Mouse (Mus musculus) kidney, postnatal 14 days (tissue): ENCODE data around the gene Gsg1.
A peak's percentile ranks its signal among the peaks of the same experiment; 100 is the strongest.

Experiments
- DNase-seq: peaks from one replicate; pipeline ENCODE4 v3.0.0; 2022; ENCODE audit warnings: mixed read lengths

Gene Gsg1

DNA sequence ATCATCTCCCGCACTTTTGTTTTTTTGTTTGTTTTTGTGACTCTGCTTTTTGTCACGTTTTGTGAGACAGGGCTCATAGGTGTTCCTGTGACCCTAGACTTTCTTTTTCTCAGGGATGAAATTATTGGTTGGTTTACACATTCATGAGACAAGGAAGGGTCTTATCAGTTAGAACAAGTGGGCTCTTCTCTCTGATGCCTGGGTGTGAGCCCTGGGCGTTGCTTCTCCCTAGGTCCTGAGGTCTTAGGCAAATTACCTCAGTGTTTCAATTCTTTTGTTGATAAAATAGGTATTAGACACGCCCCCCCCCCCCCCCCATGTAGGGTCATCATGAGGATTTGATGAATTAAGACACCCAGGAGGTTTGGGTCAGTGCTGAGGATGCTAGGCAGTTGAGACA, 49.3 kb downstream of the Gsg1 start:
- no peak for DNase-seq

DNA sequence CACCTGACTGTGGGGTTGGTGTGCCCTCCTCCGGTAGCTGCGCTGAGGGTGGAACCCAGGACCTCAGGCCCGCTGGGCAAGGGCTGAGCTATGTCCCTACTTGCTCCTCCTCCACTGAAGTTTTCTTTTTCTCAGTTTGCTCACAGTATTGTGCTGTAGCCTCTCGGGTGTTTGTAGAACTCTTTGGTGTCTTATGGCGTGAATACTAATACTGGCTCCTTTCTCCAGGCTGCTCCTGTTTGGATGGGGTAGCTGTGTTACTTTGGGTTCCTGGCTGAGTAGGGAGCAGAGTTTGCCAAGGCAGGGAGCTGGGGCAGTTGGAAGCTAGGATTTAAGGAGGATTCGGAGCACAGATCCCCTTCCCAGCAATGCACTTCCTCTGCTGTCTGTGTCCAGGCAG, 50.4 kb downstream of the Gsg1 start:
- no peak for DNase-seq

DNA sequence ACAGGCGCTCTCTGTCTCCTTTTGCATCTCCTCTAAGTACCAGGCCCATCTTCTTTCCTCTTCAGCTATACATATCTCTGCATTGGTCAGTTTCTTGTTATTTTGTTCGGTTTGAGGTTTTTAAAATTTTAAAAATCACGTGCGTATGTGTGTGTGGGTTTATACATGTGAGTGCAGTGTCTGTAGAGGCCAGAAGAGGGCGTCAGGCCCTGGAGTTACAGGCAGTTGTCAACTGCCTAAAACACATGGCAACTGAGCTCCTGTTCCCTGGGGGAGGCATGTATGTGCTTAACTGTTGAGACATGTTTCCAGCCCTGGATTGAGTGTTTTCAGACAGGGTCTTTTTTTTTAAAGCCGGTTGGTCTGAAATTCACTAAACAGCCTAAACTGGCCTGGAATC, 51.5 kb downstream of the Gsg1 start:
- DNase-seq = no peak

DNA sequence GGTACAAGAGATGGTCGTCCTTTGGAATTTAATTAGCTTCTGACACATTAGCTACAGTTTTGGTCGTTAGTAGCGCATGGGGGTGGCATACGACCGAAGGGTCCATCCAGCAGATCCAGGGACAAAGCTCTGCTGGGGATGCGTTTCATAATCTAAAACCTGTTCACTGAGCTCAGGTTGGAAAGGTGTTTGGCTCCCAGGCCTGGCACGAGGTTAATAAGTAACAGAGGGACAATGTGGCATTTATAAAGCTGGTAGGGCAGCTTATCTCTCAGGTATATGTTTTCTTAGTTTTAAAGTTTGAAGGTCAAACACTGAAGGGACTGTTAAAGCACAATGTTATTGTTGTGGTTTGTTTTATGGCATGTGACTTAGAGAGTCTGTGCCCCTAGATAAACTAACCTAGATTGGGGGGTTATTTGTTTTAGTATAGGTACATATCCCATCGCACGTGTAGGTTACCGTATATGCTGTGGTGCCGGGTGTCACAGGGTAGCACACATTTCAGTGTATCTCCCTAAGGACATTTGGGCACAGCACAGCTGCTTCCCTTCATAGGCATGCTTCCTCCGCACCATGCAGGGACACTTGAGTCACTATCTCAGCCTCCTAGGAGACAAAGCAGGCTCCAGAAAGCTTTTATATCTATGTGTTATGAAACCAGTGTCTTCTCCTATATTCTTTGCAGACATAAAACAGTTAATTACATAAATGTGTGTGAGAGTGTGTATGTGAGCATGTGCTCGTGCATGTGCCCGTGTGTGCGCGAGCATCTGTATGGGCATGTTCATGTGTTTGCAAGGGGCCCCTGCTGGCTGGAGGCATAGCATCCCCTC, 53.8 kb downstream of the Gsg1 start:
- DNase-seq = peak; percentile 40

DNA sequence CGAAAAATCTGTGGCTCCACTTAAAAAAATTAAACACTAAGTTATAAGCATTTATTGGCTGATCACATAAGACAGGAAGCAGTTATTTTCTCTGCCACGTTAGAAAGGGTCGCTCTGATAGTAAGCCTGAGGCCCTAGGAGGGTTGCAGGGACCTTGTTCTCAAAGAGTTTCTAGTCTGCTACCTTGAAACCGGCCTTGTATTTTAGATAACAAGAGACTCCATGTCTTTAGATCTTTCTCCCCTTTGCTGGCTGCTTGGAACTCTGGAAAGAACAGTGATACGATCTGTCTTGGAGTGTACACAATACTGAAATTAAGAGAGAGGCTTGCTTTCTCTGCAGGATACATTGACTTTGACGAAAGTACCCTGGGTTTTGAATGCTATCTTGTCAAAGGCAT, 55.4 kb downstream of the Gsg1 start:
- no peak for DNase-seq

DNA sequence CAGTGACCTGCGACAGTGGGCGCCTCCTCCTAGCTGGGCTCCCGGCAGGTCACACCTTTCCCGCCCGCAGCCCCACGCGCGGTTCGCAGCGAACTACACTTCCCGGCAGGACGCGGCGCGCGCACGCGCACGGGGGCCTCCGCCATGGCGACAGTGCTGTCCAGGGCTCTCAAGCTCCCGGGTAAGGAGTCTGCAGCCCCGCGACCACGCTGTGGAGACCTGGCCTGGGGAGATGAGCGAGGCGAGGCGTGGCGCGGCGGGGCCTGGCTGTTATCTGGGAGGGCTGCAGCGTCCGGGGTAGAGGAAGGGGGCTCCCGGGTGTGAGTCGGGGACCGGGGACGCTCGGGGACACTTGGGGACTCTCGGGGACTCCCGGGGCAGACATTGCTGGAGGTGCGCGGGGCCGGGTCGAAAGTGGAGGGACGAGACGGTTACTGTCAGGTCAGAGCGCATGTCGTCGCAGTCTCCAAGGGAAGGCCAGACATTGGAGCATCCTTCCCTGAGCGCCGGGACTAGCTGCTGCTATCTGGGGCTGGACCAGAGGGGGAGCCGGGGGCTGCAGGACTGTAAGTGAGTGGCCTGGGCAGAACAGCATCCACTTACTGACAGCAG, 56.1 kb downstream of the Gsg1 start, which contains the start of the genes Fam234b and Hebp1:
Gene Fam234b (plus strand): TSS at position 57 of the 612 bp plus-strand sequence.
Gene Hebp1 (minus strand): TSS at position 102 of the 612 bp plus-strand sequence.
- DNase-seq = peak; percentile 89

DNA sequence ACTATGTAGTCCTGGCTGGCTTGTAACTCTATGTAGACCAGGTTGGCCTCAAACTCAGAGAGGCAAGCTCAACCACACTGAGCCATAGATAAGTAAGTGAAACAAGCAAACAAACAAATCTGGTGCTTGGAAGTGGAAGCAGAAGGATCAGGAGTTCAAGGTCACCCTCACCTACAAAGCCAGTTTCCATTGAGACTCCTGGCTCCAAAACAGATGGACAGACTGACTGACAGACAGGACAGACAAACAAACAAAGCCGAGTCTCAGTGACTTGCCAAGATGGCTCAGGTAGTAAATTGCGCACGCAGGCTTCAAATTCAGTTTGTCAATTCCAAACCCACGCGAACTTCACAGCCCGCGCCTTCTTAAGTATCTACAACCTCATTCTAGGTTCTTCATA, 56.7 kb downstream of the Gsg1 start:
- no peak for DNase-seq

DNA sequence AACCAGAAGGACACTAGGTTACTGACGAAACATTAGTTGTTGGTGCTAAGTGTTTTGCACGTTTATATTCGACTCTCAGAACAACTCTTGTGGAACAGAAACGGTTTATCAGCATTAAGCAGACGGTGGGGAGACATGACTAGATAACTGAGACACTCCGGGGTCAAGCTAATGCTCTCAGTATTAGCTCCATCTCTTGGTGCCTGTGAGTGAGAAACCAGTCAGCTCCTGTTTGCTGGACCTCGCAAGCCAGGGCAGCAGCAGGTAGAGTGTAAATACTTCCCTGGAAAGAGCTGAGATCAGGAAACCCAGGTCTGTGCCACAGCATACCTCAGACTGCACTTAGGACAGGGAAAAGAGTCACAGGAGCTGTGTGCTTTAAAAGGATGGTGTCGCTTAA, 57.4 kb downstream of the Gsg1 start:
- DNase-seq = no peak

DNA sequence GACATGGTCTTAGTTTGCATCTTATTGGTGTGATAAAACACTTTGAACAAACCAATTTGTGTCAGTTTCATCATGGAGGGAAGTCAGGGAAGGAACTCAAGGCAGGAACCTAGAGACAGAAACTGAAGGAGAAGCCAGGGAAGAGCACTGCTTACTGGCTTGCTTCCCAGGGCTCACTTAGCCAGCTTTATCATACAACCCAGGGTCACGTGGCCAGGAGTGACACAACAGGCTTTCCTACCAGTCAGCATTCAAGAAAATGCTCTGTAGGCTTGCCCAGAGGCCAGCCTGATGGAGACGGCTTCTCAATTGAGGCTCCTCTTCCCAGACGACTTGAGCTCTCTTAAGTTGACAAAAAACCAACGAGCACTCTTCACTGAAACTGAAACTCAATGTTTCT, 59.2 kb downstream of the Gsg1 start:
- DNase-seq = no peak

DNA sequence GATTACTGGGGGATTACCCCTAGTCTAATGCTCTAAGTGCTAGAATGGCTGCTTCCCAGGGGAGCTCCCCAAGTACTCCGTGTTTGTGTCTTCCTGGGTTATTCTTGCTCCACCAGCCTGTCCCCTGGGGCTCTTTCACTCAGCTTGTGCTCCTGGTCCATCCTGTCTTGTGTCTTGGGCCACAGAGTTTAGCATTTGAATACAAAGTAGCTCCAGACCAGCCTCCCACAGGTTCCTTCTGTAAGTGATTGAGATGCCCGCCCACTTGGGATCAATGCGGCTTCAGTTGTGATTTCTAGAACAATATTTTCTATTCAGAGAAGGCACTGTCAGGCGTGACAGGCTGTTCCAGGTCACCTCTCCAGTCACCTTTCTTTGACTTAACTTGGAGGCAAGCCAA, 60.4 kb downstream of the Gsg1 start:
- peak; percentile 18 for DNase-seq

DNA sequence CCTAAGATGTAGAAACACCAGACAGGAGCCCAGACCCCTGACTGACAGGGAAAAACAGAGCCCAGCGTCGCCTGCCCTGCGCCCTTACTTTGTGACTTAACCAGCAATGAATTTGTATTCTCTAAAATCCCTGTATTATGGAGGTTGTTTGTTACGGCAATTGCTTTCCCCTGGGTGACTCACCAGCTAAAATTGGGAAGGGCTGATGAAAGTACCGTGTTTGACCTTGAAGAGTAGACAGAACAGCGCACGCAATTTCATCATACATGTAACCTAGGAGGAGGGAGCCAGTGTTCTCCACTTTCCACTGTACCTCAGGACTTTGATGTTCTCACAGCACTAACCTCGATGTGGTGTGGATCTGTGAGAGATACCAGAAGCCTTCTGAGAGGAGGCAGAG, 61.2 kb downstream of the Gsg1 start:
- no peak for DNase-seq

DNA sequence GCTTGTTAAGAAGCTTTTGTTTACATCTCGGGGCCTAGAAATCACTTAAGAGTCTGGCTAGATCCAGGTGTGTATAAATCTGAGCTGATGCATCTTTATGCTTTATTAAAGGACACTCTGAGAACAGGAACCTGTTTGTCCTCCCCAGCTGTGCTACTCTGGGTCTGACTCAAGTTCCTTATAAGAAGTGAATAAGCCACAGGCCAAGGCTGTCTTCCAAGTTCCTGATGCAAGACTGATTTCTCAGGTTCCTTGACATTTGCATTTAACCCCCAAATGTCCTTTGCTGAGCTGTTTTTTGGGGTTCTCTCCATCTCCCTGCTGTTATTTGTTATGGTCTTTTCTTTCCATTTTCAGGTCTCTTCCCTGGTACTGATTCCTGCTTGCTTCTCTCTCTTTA, 62.2 kb downstream of the Gsg1 start:
- no peak for DNase-seq

DNA sequence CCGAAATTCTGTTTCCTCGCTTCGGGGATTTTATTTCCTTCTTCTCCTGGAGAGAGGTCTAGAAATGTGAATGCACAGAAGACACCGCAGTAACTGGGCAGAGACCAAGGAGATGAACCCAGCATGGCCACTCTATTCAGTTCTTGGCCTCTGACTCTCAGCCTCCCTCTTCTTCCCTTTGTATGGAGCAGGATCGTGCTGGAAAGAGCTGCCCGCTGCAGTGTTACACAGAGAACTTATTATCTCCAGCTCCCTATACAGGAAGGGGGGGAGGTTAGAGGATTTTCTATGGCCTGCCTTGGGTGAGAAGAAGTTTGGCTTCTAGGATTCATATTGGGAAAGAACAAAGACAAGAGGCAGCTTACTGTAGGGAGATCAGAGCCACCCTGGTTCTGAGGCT, 64.0 kb downstream of the Gsg1 start:
- no peak for DNase-seq

DNA sequence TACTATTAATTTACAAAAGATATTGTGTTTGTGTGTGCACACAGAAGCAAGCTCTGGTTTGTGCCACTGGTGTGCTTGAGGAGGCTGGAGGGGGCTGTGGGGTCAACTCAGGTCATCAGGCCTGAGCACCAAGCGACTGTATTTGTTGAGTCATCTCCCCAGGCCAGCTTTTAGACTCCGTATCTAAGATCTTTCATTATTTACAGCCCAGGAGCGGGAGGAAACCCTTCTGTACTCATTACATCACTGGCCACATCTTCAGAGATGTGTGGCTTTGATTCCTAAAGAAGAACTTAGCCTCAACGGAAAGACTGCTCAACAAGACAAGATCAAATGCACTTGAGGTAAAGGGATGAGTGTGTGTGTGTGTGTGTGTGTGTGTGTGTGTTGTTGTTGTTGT, 65.5 kb downstream of the Gsg1 start:
- DNase-seq = no peak
